Mouse (Mus musculus): ENCODE measurements at regions not wholly inside any gene's neighbourhood (a gene's known extent, or its start where the extent isn't known, plus 50 kb on each side); places are given as distances from the start of the nearest gene placed in this dataset. TPM values are rescaled to one million over a fixed set of nuclear protein-coding genes. Genes with fewer than 3 reads are reported as not detected.

DNA sequence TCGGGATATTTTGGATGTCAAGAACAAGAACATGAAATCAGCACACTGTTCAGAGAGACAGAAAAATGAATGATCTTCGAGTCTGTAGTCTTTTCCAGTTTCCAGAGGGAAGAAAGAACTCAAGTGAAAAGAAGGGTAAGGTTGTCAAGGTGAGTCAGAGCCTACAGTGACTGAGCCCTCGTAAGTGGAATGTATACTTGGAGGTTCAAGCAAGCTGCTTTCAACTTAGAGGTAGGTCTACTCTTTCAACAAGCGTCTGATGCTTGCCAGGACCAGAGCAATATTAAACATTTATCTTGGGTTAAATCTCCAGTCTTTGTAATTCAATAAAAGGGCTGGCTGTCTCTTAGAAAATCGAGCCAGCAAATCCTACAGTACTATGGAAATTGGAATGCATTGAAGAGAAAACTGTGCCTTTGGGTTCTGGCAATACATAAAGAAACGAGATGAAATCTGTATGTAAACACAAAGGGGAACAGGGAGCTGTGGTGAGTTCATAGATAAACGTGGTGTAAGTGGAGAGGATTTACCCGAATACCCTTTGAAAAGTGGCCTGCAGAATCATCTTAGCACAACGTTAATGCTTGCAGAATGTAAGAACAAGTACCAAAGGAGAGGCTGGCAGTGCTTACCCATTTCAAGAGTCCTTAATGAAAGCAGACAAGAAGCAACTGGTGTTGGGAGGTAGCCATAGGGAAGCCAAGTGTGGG, 82.2 kb upstream of the Dcn start:
- no peak for ATAC-seq (ENCODE audit: insufficient read depth)
- Histone ChIP-seq H3K27ac (replicated peaks) (no peak overlapping the region), H3K4me3 (replicated peaks) (no peak overlapping the region), H3K27me3 (no peaks in the 10 kb centered on the region), H3K9ac (no peak overlapping the region), H3K4me2 (no peak overlapping the region), H3K9me3 (replicated peaks) (no peaks in the 10 kb centered on the region), H3K36me3 (replicated peaks) (no peaks in the 10 kb centered on the region), H3K4me1 (replicated peaks) (no peaks in the 10 kb centered on the region)
- 37% methylated on average over 9 of the region's 9 CpGs for WGBS (ENCODE audit: insufficient replicate concordance)

DNA sequence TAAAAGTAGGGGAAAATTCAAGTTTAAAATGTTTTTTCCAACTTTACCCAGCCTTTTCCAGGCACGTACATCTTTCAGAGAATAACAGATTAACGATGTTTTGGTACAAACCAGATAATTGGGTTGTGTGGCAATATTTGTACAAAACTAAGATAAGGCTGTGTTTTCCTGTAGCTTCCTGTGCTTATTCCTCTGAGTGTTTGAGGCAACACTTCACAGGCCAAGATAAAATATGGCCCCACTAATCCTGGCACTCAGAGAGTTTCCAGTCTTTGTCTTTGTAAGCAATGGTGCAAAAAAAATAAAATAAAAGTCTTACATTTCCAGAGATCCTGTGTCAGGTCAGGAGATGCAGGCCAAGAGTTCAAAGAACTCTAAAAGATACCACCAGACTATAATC, 81.5 kb upstream of the Dcn start:
- no peaks in the 10 kb centered on the region for H3K27me3 ChIP-seq
- H3K4me3 ChIP-seq (replicated peaks) = no peak overlapping the region
- WGBS (ENCODE audit: insufficient replicate concordance) = 42% methylated on average over 2 of the region's 2 CpGs
- H3K36me3 ChIP-seq (replicated peaks) = no peaks in the 10 kb centered on the region
- ATAC-seq (ENCODE audit: insufficient read depth) = no peak
- no peak overlapping the region for H3K9ac ChIP-seq
- no peaks in the 10 kb centered on the region for H3K9me3 ChIP-seq (replicated peaks)
- H3K4me2 ChIP-seq = no peak overlapping the region
- H3K4me1 ChIP-seq (replicated peaks) = no peaks in the 10 kb centered on the region
- no peak overlapping the region for H3K27ac ChIP-seq (replicated peaks)

DNA sequence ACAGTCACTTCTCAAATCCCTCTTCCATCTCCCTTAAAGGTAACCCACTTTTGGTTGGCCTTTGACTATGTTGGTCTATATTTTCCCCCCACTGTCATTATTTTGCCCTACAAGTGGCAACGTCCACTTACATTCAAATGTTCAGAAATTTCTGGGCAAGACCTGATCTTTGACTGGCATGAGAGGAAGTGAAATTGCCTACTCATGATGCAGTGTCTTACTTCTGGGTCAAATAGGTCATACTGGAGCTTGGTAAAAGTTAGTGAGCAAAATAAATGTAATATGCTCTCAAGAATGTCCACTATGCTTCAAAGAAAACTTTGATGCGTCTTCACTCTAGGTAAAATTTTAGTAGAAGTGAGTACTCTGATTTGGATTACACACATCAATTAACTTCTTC, 76.9 kb upstream of the Dcn start:
- H3K27ac ChIP-seq (replicated peaks) = no peak overlapping the region
- WGBS (ENCODE audit: insufficient replicate concordance) = 35% methylated on average over 2 of the region's 2 CpGs

DNA sequence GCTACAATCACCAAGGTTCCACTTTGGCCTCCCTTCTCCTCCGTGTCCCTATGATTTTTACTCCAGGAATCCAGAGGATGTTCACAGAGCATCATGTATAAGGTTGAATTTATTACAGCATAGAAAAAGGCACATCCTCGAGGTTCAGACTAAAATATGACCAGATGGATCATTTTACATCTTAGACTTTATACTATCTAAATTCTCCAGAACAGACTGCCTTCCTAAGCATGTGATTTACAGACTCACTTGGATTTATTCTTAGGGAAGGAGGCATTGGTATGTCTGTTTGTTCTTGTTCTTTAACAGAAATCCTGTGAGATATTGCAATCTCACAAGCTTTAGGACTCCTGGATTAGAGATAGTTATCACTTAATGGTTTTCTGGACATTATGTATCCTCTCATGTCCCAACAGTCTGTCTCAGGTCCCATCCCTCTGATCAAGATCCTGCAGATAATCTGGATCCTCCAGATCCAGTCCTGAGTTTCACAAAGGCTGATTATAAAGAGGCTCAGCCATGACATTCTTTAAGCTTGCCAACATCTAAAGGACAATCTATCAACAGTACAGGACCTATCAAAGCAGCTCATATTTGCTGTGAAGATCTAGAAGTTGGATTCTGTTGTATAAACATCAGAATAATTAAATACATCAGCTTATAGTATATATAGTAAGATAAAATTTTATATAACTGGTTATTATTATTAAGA, 75.2 kb upstream of the Dcn start:
- no peaks in the 10 kb centered on the region for H3K27me3 ChIP-seq
- 40% methylated on average over 2 of the region's 2 CpGs for WGBS (ENCODE audit: insufficient replicate concordance)
- no peak overlapping the region for H3K27ac ChIP-seq (replicated peaks)
- no peak overlapping the region for H3K4me2 ChIP-seq
- H3K4me1 ChIP-seq (replicated peaks) = no peaks in the 10 kb centered on the region
- no peak for ATAC-seq (ENCODE audit: insufficient read depth)
- H3K9ac ChIP-seq = no peak overlapping the region
- no peaks in the 10 kb centered on the region for H3K36me3 ChIP-seq (replicated peaks)
- H3K9me3 ChIP-seq (replicated peaks) = no peaks in the 10 kb centered on the region
- H3K4me3 ChIP-seq (replicated peaks) = no peak overlapping the region

More for the DNA sequence above, 76.9 kb upstream of the Dcn start:
- Histone ChIP-seq H3K4me3 (replicated peaks) (no peak overlapping the region), H3K4me2 (no peak overlapping the region), H3K9me3 (replicated peaks) (no peaks in the 10 kb centered on the region), H3K27me3 (no peaks in the 10 kb centered on the region), H3K36me3 (replicated peaks) (no peaks in the 10 kb centered on the region), H3K4me1 (replicated peaks) (no peaks in the 10 kb centered on the region), H3K9ac (no peak overlapping the region)
- ATAC-seq (ENCODE audit: insufficient read depth) = no peak

DNA sequence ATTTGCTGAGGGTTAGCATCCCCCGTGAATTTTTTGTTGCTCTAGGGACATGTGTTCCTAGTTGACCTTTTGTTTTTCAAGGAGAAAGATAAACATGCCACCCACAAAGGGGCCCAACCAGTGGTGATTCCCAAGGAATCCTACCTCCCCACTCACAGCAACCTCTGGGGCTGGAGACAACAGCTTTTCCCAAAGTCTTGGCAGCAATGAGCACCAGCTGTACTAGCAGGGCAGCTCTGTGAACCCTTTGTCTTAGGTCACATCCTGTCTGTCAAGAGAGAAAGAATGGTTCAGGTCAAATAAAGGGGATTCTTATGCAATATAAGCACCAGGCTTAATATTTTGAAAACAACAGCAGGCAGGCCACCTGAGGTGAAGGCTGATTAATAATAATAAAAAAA, 70.2 kb upstream of the Dcn start:
- H3K27me3 ChIP-seq = no peaks in the 10 kb centered on the region
- H3K36me3 ChIP-seq (replicated peaks) = no peaks in the 10 kb centered on the region
- H3K4me3 ChIP-seq (replicated peaks) = no peak overlapping the region
- no peaks in the 10 kb centered on the region for H3K4me1 ChIP-seq (replicated peaks)
- no peak overlapping the region for H3K9ac ChIP-seq
- no peaks in the 10 kb centered on the region for H3K9me3 ChIP-seq (replicated peaks)
- no peak for ATAC-seq (ENCODE audit: insufficient read depth)
- H3K27ac ChIP-seq (replicated peaks) = no peak overlapping the region
- WGBS (ENCODE audit: insufficient replicate concordance) = 24% methylated on average over 1 of the region's 1 CpGs
- no peak overlapping the region for H3K4me2 ChIP-seq

DNA sequence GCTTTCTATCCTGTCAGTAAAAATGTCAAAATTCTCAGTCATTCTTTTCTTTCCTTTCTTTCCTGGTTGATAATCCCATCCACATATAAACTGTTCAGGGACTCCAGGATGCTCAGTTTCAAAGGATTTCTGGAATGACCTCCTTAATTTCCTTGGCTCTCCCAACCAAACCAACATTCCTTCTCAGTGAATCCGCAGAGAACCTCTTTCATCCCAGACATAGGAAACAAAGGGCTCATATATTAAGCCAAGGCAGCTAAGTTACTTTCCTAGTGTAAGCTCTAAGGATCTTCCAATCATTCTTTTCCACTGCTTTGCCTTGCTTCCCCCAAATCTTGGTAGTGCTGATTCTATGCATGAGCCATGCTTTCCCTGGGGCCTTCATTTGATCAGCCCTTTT, 69.5 kb upstream of the Dcn start:
- Histone ChIP-seq H3K4me2 (no peak overlapping the region), H3K9me3 (replicated peaks) (no peaks in the 10 kb centered on the region), H3K36me3 (replicated peaks) (no peaks in the 10 kb centered on the region), H3K9ac (no peak overlapping the region), H3K27ac (replicated peaks) (no peak overlapping the region), H3K4me1 (replicated peaks) (no peaks in the 10 kb centered on the region), H3K27me3 (no peaks in the 10 kb centered on the region), H3K4me3 (replicated peaks) (no peak overlapping the region)
- ATAC-seq (ENCODE audit: insufficient read depth) = no peak
- WGBS (ENCODE audit: insufficient replicate concordance) = 39% methylated on average over 1 of the region's 1 CpGs

DNA sequence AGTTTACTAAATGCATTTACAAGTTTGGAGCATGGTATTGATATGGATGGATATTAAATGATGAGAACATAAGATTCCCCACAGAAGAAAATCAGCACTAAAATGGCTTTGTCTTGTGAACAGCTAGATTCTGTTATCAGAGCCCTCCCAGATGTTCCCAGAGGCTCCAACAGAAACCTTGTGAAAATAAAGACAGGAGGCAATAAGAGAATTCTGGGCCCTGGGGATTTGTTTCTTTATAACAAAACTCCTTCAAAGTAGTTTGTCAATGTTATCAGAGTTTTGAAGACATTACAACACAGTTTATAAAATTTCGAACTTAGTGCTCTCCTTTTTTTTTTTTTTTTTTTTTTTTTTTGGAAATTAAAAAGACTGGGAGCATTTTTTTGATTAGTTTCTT, 56.8 kb upstream of the Dcn start:
- no peak overlapping the region for H3K4me3 ChIP-seq (replicated peaks)
- no peaks in the 10 kb centered on the region for H3K36me3 ChIP-seq (replicated peaks)
- H3K27me3 ChIP-seq = no peaks in the 10 kb centered on the region
- 35% methylated on average over 1 of the region's 1 CpGs for WGBS (ENCODE audit: insufficient replicate concordance)
- H3K9ac ChIP-seq = no peak overlapping the region
- ATAC-seq (ENCODE audit: insufficient read depth) = no peak
- no peak overlapping the region for H3K27ac ChIP-seq (replicated peaks)
- H3K4me1 ChIP-seq (replicated peaks) = no peaks in the 10 kb centered on the region
- H3K9me3 ChIP-seq (replicated peaks) = no peaks in the 10 kb centered on the region
- H3K4me2 ChIP-seq = no peak overlapping the region

DNA sequence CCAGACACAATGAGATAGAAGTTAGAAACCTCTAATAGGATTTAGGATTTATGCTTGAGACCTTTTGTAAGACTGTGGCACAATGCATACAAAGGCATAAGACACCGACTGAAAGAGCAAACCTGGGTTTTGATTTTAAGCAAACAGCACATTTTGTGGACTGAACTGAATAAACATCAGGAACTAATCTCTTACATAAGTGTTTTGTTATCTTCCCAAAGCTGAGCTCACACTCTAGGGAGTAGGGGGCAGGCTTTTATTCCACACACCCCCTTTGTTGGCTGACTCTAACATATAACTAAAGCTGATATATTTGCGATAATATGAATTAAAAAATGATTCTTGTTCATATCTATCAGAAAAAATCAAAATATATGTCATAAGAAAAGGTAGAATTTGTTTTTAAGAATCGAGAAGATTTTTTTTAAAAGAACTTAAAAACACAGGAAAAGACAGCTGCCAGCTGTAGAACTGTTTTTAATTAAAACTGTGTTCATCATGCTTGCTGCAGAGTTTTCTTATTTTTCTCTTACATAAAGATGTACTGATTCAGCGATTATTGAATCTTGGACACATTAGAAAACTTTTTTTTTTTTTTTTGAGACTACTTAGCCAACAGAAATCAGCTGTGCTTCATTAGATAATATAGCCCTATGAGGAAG, 56.2 kb upstream of the Dcn start:
- ATAC-seq (ENCODE audit: insufficient read depth) = no peak
- Histone ChIP-seq H3K27me3 (no peaks in the 10 kb centered on the region), H3K4me2 (no peak overlapping the region), H3K9ac (no peak overlapping the region), H3K4me1 (replicated peaks) (no peaks in the 10 kb centered on the region), H3K9me3 (replicated peaks) (no peaks in the 10 kb centered on the region), H3K27ac (replicated peaks) (no peak overlapping the region), H3K4me3 (replicated peaks) (no peak overlapping the region), H3K36me3 (replicated peaks) (no peaks in the 10 kb centered on the region)
- WGBS (ENCODE audit: insufficient replicate concordance) = 46% methylated on average over 4 of the region's 4 CpGs

Small RNA genes in the stretch of these regions (microRNA-seq; reads per million reads assigned to microRNA genes)
- gene Gm24587 = not detected
- gene Mir3966 = not detected
